Mouse (Mus musculus): Measurements from ENCODE around the gene Vmn2r121. TPM values are rescaled to one million over a fixed set of nuclear protein-coding genes. Genes with fewer than 3 reads are reported as not detected.

Gene Vmn2r121
- polyA plus RNA-seq (2016; fragmentation: Nextera tagmentation; extraction: Ambion mirVana): not detected in 2 replicates

- no peak for DNase-seq (ENCODE audit: low spot score)
- no peaks in the 10 kb centered on the region for H3K9me3 ChIP-seq
- no peak within 1 kb of the TSS for H3K4me3 ChIP-seq
- 60% methylated on average over 5 of the region's 5 CpGs for WGBS
- no peaks in the 10 kb centered on the region for H3K4me1 ChIP-seq
- no peak within 1 kb of the TSS for H3K27ac ChIP-seq
- H3K27me3 ChIP-seq (ENCODE audit: insufficient read depth, poor library complexity, severe bottlenecking): no peaks in the 10 kb centered on the region
- H3K36me3 ChIP-seq: no peaks in the 10 kb centered on the region
These were observed at the start of gene Vmn2r121 for GRCm38 (mm10) chrX:124135852-124136251. TSS of gene Vmn2r121 (minus strand) at chrX:124135952.
